Mouse (Mus musculus): ENCODE measurements around the gene Pik3cd. TPM values are rescaled to one million over a fixed set of nuclear protein-coding genes. Genes with fewer than 3 reads are reported as not detected.
"Not testable (repeated sequence)": the region's sequence is repeated elsewhere in the genome, so short reads cannot be mapped to it uniquely, and the experiment has no call there.

Pik3cd gene
- total RNA-seq (2021) = 10 to 100 TPM; 20.0 to 25.9 TPM

GRCm38 (mm10) chr4:149702210-149702979 is at the start of gene Pik3cd:
TSS of gene Pik3cd (minus strand) at chr4:149702571.
- peak in 1 of 2 experiments; percentile 38 for DNase-seq (ENCODE audit: low spot score in 2 of 2)
- intact Hi-C loops (cut with DNase I) = no loop called here

DNA sequence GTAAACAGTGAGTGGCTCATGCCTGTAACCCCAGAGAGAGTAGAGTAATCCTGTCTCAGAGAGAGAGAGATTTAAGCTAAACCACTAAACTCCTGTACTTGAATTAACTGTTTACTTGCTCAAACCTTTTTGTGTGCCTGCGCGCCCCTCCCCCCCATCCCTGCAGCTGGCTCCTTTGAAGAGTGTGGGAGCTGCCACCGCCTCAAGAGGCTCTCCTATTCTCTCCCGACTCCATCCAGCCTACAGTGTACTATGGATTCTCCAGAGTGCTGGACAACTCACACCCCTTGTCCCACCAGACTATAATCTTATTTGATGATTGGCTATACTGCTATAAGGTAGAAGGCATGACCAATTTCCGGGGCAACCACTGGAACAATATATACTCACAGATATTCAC is 48.3 kb upstream of the Pik3cd start:
- intact Hi-C loops (cut with DNase I) = loop anchor here (5.0 kb wide), 1 partner anchor 207 kb away; the partner anchor contains the start of gene Spsb1
- DNase-seq (ENCODE audit: low spot score in 2 of 2) = no peak

DNA sequence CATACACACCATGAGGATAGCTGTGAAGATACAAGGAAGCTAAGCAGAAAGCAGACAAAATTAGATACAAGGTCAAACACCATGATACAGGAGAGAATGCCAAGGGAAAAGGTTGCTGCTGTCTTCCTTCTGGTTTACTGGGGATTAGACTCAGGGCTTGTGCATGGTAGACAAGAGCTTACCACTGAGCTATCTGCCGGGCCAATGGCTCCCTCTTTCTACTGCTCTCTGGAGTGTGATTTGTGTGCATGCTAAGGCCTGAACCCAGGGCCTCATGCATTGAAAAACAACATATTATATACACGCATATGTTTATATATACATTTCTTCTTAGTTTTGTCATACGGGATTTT is 47.3 kb upstream of the Pik3cd start:
- DNase-seq (ENCODE audit: low spot score in 2 of 2) = not testable (repeated sequence)
- intact Hi-C loops (cut with DNase I) = loop anchor here (5.0 kb wide), 1 partner anchor 208 kb away; the partner anchor contains the start of gene Spsb1

- peak in 1 of 2 experiments; percentile 46 for DNase-seq (ENCODE audit: low spot score in 2 of 2)
- intact Hi-C loops (cut with DNase I) = no loop called here
Observed at GRCm38 (mm10) chr4:149749003-149749662, 46.8 kb upstream of the Pik3cd start.

- intact Hi-C loops (cut with DNase I) = no loop called here
Observed at GRCm38 (mm10) chr4:149744119-149744518, 41.7 kb upstream of the Pik3cd start.

GRCm38 (mm10) chr4:149742011-149742530 is 39.7 kb upstream of the Pik3cd start:
- no peak for DNase-seq (ENCODE audit: low spot score in 2 of 2)
- intact Hi-C loops (cut with DNase I) = no loop called here

More at GRCm38 (mm10) chr4:149744119-149744518, 41.7 kb upstream of the Pik3cd start:
- no peak for DNase-seq (ENCODE audit: low spot score in 2 of 2)

- no peak for DNase-seq (ENCODE audit: low spot score in 2 of 2)
- intact Hi-C loops (cut with DNase I) = no loop called here
Observed at GRCm38 (mm10) chr4:149740301-149740700, 37.9 kb upstream of the Pik3cd start.

- DNase-seq (ENCODE audit: low spot score in 2 of 2) = no peak
- intact Hi-C loops (cut with DNase I) = no loop called here
Observed at GRCm38 (mm10) chr4:149739478-149739877, 37.1 kb upstream of the Pik3cd start.

DNA sequence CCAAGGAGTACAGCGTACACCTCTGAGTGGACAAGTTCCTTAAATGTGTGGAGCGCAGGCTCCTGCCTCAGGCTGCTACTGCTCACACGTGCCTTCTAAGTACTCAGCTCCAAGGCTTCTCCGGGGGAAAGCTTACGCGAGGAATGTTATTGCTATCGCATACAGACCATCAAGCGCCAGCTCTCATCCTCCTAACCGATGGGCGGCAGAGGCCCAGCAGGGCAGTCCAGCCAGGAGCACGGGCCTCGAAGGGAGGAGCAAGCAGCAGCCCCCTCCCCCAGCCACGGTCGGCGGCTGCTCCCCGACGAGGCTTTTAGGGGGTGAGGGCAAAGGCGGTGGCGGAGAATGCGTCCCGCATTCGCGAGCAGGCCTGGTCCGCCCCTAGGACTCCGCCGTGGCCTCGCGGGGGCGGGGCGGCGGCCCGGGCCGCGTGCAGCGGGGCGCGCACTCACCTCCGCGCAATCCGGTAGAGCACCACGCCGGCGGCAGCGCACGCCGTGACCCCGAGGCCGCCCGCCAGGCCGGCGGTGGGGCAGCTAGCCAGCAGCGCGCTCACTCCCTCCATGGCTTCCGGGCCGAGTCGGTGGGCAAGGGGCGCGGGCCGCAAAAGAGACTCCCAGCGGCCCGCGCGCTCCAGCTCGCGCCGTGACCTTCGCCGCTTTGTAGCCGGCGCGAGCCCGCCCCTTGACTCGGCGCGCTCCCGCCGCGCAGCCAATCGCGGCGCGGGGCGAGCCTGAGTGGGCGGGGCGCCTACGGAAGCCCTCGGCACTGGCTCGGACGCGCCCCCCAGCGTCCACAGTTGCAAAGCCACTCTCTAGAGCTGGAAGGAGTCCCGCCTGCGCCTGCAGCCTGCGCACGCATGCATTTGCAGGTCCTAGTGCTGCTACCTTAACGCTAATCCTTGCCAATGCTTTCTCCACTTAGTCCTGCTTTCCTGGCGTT is 35.3 kb upstream of the Pik3cd start, which contains the start of gene Tmem201:
Tmem201 (minus strand) TSS at position 662 of the 942 bp plus-strand sequence.
- intact Hi-C loops (cut with DNase I) = no loop called here
- peak; percentile 97 for DNase-seq (ENCODE audit: low spot score in 2 of 2)

GRCm38 (mm10) chr4:149736581-149736980 is 34.2 kb upstream of the Pik3cd start:
- intact Hi-C loops (cut with DNase I) = no loop called here
- no peak for DNase-seq (ENCODE audit: low spot score in 2 of 2)

DNA sequence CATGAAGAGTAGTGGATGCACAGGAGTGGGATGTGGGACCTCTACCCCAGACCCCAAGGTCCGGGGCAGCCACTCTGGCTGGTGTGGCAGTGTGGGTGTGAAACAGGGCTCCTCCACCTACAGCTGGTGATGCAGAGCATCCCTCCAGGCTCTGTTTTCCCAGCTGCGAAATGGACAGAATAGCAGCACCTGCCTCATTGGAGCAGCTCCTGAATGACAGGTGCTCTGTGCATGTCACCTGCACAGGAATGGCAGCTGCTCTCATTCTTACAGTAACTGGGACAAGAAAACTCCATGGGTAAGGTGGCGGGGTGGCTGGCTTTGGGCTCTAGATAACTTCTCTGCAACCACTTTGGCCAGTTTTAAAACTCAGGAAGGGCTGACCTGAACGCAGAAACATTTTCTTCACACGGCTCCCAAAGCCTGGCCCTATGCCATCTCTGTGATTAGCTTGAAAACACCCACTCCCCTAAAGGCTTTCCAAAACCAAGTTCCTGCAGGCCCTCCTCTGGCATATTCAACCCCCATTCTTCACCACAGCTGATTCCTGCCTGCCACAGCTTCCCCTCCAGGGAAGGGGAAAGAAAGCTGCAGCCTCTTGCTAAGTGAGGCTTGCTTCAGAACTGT is 33.4 kb upstream of the Pik3cd start:
- DNase-seq (ENCODE audit: low spot score in 2 of 2) = no peak
- intact Hi-C loops (cut with DNase I) = no loop called here

DNA sequence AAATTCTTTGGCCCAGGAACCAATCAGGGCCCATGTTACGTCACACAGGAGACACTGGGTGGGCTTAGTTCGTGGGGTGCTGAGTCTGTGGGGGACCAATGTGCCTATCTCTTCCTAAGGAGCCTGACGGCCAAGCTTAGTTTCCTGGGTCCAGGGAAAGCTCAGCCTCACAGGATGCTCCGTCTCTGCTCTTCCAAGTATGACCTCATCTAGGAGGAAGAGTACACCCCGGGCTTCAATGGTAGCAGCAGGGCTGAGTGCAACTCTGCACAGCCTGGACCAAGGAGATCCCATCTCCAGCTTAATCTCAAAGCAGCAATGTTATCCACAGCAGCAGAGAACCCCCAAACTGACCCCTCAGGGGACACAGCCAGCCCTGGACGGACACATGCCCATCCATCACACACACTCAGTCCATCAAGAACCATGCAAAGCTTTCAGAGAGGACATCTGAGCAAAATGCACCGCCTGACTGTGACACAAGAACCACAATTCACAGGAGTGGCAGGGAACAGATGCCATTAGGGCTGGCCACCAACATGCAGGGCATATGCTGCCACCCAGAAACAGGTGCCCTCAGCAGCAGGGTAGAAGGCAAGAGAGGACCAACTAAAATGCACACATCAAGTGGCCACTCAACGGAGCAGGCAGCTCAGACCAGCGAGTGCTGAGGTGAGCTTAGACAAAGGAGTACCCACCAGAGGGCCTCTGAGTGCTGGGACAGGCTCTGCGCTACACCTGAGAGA is 32.5 kb upstream of the Pik3cd start:
- intact Hi-C loops (cut with DNase I) = no loop called here
- no peak for DNase-seq (ENCODE audit: low spot score in 2 of 2)

GRCm38 (mm10) chr4:149734246-149734645 is 31.9 kb upstream of the Pik3cd start:
- intact Hi-C loops (cut with DNase I) = no loop called here
- no peak for DNase-seq (ENCODE audit: low spot score in 2 of 2)

- DNase-seq (ENCODE audit: low spot score in 2 of 2) = peak in 1 of 2 experiments; percentile 86
- intact Hi-C loops (cut with DNase I) = no loop called here
Observed at GRCm38 (mm10) chr4:149733748-149734147, 31.4 kb upstream of the Pik3cd start.

GRCm38 (mm10) chr4:149732800-149733199 is 30.4 kb upstream of the Pik3cd start:
- intact Hi-C loops (cut with DNase I) = no loop called here
- no peak for DNase-seq (ENCODE audit: low spot score in 2 of 2)

DNA sequence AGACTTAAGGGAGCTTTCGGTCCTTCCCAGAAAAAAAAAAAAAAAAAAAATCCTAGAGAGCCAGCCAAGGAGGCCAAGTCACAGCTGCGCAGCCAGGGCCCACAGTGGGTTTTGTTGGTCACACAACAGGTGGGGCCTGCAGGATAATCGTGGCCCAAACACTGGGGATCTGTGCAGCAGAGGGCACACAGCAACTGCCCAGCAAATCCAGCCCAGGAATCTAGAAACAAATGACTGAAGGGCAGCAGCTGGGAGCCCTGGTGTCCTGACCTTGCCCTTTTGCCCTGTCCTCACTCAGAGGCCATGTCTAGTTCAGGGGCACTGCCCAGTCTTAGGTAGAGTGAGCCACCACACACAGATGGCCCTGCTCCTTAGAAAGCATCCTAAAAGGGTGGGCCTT is 29.9 kb upstream of the Pik3cd start:
- intact Hi-C loops (cut with DNase I) = no loop called here
- no peak for DNase-seq (ENCODE audit: low spot score in 2 of 2)

- DNase-seq (ENCODE audit: low spot score in 2 of 2) = no peak
- intact Hi-C loops (cut with DNase I) = no loop called here
Observed at GRCm38 (mm10) chr4:149730827-149731226, 28.5 kb upstream of the Pik3cd start.

- intact Hi-C loops (cut with DNase I) = no loop called here
- DNase-seq (ENCODE audit: low spot score in 2 of 2) = no peak
Observed at GRCm38 (mm10) chr4:149728810-149729209, 26.4 kb upstream of the Pik3cd start.
